Mouse (Mus musculus) neural tube, embryonic 10.5 days (tissue): ENCODE results near the gene Gm11985.

Experiments
- DNase-seq: peaks from one replicate; pipeline ENCODE4 v3.0.0-alpha.2; 2017; ENCODE audit warnings: low spot score; ENCODE audit errors: extremely low spot score

Gm11985 gene

GRCm38 (mm10) chr11:7200393-7200783 is 12.0 kb upstream of the Gm11985 start:
- DNase-seq, result no peak

DNA sequence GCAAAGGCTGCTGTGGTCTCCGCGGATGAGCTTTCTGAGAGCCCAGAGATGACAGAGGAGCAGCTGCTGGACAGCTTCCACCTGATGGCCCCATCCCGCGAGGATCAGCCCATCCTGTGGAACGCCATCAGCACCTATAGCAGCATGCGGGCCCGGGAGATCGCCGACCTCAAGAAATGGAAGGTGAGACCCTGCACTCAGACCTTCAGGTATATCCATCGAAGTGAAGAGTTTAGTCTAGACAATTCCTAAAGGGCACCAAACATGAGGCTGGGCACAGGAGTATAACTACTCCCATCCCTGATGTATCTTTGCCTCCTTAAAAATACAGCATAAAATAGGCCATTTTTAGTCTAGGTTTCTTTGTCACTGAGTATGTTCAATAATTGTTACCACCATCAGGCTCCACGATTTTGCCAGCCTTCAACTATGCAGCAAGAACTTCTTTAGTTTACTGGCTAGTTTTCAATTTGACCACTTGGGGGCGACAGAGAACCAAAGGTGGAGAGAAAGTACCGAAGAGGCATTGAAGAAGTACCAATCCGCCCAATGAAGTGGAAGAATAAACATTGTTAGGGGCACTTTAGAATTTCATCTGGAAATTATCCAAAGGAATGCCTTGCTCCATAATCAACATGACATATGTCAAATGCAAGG is 11.5 kb upstream of the Gm11985 start:
- DNase-seq, result peak; percentile 48

- DNase-seq, result no peak
These were observed 10.3 kb upstream of the Gm11985 start for GRCm38 (mm10) chr11:7198481-7199256.

- DNase-seq, result no peak
These were observed 9.6 kb upstream of the Gm11985 start for GRCm38 (mm10) chr11:7198006-7198405.

- DNase-seq, result no peak
These were observed 9.1 kb upstream of the Gm11985 start, which contains the start of gene Igfbp1 for GRCm38 (mm10) chr11:7197491-7197941. Igfbp1 (plus strand) TSS chr11:7197782.

DNA sequence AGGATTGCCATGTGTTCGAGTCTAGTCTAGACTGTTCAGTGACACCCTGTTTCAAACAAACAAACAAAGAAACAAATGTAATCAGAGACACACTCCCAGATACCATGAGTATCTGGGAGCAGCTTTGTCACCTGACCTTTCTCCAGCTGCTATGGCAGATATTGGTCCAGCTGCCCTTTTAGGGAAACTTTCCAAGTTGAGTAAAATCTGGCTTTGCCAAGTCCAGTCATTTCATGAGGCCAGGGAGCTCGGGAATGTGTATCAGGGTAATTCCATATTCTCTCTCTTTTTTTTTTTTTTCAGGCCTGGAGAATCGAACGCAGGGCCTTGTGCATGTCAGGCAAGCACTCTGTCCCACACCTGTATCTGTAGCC is 6.9 kb upstream of the Gm11985 start:
- no peak for DNase-seq

DNA sequence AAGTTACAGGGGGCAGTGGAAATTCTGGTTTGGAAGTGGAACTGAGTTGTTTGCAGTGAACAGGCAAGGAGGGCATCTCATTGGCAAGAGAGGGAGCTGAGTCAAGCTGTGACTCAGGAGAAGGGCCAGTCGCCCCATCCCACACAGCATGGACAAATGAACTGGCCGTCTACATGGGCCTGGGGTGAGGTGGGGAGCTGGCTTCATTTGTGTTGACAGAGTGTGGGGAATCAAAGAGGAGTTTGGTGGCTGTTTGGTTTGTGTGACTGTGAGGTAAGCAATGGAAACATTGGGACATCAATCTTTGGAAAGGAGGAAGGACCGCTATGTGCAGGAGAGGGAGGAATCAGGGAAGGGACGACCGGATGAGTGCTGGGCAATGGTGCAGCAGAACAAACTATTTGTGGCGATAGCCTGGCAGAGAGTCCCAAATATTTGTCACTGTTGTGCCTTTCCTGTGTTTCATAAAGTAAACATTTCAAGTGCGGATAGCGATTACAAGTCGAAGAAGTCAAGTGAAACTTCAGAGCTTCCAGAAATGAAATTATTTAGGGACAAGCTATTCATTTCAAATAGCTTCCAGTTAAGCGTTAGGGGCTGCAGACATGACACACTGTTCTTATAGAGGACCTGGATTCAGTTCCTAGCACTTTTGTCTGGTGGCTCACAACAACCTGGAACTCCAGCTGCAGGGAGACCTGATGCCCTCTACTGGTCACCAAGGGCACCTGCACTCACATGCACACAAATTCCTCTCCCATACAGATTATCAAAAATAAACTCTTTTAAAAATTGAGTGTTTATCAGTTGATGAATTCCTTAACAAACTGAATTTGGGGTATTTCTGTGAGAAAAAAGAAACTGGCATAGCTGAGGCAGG is 6.3 kb upstream of the Gm11985 start:
- no peak for DNase-seq

DNA sequence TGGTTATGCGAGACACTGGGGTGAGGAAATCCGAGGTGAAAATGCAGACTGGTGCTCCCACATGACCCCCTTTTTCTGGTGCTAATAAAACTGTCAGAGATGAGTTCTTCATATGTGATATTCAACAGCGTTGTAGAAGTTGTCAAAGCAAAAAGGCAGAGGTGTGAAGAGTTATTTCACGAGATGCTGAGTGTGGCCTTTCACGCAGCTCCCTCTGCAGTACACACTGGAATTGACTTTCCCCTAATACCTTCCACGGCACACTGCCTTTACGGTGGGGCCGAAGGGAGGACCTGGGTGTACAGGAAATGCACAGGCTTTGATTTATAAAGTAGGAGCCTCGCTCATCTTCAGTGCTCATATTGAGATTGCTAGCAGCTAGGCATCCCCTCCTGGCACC is 4.8 kb upstream of the Gm11985 start:
- DNase-seq, result no peak

- DNase-seq, result no peak
These were observed 4.3 kb upstream of the Gm11985 start for GRCm38 (mm10) chr11:7192710-7193109.

DNA sequence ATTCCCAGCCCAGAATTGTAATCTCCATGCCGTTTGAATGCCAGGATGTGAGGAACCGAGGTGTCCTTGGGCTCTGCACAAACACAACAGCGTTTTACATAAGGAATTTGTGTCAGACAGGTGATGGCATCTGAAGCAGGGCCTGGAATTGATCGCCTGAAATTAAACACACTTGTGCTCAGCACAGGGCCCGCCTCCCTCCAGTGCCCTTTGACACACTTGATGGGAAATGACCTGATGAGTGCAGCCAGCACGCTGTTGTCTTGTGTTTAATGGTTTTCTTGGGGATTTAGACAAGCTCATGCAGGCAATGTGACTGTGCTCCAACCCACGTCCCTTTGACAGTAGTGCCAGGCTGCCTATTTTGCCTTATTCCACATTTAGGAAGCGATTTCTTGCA is 897 bp downstream of the Gm11985 start:
- no peak for DNase-seq

GRCm38 (mm10) chr11:7184420-7184819 is 3.9 kb downstream of the Gm11985 start:
- no peak for DNase-seq

- DNase-seq, result no peak
These were observed 5.8 kb downstream of the Gm11985 start for GRCm38 (mm10) chr11:7182409-7183042.

DNA sequence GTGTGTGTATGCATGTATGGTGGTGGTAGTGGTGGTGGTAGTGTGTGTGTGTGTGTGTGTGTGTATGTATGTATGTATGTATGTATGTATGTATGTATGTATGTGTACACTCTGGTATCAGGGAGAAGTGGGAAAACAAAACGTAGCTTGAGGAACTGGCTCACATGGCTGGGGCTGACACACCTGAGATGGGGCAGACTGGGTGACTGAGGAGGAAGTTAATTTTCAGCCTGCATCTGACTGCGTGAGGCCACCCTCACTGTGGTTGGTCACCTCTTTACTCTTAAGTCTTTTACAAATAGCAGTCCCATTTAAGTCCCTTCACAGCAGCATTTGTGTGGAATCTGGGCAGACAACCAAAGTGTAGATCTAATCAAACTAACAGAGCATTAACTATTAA is 9.1 kb downstream of the Gm11985 start:
- DNase-seq, result no peak

GRCm38 (mm10) chr11:7178724-7179123 is 9.6 kb downstream of the Gm11985 start:
- DNase-seq, result no peak

GRCm38 (mm10) chr11:7173664-7174063 is 14.7 kb downstream of the Gm11985 start:
- DNase-seq, result no peak

DNA sequence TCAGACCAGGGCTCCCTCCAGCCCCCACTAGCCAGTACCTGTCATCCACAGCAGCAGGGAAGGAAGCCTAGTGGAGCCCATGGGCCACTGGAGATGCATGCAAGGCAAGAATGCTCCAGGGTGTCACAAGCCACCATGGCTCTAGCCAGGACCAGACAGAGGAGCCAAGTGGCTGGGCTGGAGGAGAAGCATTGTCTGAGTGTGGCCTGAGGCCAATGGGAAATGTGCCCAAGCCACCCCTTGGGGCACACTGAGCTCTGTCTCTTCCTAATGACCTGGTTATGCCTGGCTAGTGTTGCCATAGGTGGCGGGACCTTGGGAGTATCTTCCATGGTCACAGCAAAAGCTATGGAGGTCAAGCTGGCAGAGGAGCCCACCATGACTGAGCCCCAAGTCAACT is 18.7 kb downstream of the Gm11985 start:
- no peak for DNase-seq

DNA sequence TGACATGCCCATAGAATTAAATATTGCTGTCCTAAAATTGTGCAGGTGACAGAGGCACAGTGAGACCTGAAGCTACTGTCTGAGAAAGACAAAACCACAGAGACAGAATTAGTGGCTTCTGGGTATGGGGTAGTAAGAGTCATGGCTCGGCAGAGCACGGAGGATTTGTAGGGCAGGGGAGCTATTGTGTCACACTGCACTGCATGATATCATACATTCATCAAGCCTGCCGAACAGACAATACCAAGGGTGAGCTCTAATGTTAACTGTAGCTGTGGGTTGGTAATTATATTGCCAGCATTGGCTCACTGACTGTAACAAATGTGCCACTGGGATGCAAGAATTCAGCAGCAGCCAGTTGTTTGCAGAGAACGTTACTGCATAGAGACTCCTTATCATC is 24.0 kb downstream of the Gm11985 start:
- DNase-seq, result no peak

GRCm38 (mm10) chr11:7161502-7162174 is 26.7 kb downstream of the Gm11985 start:
- peak; percentile 27 for DNase-seq

DNA sequence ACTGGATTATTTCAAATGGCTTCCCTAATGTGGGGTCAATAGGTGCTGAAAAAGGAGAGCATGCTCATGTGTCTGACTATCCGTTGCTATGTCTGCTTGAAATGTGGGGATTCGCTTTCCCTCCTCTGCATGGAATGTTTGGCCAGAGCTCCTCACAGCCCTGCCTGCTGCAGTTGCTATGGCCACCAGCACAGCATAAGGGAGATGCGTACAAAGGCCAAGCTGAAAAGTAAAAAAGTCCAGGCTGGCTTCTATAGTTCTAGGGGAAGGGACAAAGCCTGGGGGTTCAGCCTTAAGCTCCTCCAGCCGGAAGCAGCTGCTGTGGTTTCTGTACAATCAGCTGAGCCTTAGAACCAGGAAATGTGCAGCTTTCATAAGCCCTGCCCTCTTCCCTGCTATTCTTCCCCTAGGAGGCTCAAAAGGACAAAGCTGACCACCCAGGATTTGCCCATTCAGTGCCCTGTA is 27.7 kb downstream of the Gm11985 start:
- no peak for DNase-seq

DNA sequence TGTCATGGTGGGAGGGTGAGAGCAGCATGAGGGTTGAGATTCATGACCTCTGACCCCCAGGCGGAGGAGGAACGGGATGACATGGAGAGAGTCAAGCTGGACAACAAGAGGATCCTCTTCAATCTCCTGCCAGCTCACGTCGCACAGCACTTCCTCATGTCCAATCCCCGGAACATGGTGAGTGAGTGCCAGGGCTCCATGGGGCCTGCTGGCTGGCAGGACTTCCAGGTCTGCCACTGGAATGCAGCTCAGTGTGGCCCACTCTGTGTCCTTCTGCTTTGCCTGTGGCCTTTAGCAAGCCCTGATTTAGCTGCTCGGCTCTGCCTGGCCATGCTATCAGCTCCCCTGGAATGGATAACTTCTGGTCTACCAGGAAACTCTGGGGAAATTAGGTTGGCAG is 28.2 kb downstream of the Gm11985 start:
- DNase-seq, result no peak

DNA sequence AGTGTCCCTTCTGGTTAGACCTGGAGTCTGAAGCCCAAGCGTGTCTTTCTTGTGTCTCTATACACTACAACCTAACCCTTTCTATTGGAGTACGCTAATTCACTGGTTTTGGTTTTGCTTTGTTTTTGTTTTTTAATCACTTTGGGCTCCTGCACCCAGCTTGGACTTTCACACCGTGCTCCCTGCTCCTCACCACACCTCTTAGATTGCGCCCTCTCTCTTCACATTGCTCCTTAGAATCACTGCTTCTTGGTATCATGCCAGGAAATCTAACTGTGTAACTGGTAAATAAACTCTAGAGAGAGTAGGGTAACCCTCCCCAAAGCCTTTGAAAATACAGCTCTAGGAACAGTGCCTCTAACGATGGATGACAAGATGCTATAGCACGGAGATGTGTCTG is 30.2 kb downstream of the Gm11985 start:
- DNase-seq, result no peak
